Mouse (Mus musculus) activated CD4-positive, CD25-positive, alpha-beta regulatory T cell, adult 4 months (primary cell): ENCODE results near the gene Nrxn3. TPM values are rescaled to one million over a fixed set of nuclear protein-coding genes. Genes with fewer than 3 reads are reported as not detected.

Source experiments
- ATAC-seq: one replicate; pipeline ENCODE4 v1.8.0; 2017
- polyA plus RNA-seq, 2 experiments: library from polyadenylated mRNA; unstranded; fragments of 100-300 nt; shearing (Covaris generic); gene quantifications; one replicate each; pipeline ENCODE4 v1.2.1; 2017

The Nrxn3 gene
- polyA plus RNA-seq, 2 experiments from 2014 or later: 0.08 TPM; not detected in 1

DNA sequence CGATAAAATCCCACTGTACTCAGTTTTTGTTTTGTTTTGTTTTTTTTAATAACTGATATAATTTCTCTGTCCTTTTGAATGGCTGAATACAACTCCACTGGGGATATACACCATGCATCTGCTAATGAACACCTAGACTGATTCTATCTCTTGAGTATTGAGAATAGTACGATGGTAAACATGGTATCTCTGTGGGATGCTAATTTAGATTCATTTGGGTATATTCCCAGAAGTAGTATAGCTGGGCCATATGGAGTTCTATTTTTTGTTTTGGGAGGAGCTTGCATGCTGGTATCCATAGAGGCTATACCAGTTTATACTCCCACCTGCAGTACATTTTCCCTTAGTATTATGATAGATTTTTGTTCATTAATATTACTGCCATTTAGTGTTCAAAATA is 217.0 kb downstream of the Nrxn3 start:
- ATAC-seq: no peak

DNA sequence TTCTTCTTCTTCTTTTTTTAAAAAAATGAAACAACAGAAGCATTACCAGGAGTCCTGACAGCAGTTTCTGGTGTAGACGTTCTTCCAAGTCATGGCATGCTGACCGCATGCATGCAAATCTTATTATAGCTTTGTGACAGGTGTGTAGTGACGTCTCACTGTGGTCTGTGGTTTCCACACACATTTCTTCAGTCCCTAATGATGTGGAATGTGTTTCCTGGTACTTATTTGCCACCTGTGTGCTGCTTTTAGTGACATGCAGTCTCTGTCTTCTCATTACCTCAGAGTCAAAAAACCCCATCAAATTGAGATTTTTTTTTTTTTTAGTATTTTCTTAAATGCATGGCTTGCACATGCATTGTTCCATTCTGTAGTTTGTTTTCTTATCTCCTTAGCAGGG is 222.3 kb downstream of the Nrxn3 start:
- no peak for ATAC-seq

DNA sequence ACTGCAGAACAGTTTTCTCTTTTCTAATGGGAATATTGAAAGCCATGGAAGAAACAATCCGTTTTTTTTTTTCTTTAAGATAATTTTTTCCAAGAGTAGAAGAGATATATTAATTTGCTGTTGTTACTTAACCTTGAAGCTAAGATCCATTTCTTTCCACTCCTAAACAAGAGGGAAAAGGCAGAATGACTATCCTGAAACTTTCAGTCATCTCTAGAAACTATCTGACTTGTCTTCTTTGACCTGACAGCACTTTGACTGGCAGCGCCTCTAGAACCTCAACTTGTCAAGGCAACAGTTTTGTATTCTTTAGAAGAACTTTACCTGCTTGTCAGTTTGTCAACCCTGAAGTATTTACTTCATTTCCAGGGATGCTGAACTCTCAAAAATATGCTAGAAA is 227.2 kb downstream of the Nrxn3 start:
- no peak for ATAC-seq

DNA sequence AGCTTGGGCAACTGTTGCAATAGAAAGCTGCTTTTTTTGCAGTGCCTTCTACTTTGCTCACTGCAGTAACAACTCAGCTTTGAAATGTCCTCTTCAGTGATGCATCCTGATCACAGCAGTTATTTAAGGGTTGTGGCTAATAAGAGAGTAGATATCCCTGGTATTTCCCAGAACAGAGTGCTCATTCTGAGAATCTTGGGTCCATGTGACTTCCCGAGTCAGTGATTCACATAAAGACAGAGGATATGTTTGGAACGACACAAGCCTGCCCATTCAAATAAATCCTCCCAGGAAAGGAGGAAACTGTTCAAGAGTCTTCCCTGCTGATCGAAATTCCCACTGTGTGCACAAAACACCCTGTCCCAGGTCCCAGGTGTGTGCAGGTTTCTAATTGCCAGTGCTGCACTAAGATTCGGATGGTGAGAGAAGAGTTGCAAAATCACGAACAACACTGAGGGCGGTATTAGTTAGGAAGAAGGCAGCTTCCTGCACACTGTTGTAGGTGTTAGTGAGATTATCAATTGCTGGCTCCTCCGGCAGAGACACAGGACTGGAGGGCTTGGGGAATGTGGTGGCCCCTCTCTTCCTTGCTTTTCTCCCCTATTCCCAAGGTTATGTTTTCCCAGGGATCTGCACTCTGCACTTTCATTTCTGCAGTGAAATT is 230.4 kb downstream of the Nrxn3 start:
- no peak for ATAC-seq

DNA sequence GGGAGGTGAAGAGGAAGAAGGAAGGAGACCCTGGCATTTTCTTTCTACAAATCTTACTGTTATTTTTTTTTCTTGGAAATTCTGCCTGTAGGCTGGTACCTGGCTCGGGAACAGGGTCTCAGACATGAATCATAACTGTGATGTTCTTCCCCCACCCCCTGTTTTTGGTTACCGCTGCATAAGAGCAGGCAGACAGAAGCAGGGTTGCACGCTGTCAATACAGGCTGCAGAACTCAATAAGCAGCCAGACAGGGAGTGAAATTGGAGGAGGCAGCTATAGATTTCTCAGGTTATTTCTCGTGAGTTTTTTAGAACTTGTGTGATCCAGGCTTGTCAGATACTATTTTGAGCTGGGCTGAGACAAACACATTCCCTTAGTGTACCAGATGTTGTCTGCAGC is 231.1 kb downstream of the Nrxn3 start:
- ATAC-seq: no peak

DNA sequence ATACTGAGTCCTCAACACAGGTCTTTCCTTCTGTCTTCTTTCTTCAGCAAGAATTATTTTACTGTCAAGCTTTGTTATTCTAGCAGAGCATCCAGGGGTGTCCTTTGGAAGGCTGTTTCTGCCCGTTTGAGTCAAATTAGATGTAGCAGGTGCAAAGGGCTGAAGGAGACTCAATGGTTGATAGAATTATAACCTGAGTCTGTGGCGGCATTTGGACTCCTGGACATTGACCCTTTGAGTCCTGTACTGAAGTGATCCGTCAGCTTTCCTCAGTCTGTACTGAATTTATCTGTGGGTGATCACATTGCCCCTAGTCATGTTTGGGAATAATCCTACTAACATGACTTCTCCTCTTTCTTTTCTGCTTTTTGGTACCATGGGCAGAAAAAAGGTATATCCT is 234.8 kb downstream of the Nrxn3 start:
- no peak for ATAC-seq

DNA sequence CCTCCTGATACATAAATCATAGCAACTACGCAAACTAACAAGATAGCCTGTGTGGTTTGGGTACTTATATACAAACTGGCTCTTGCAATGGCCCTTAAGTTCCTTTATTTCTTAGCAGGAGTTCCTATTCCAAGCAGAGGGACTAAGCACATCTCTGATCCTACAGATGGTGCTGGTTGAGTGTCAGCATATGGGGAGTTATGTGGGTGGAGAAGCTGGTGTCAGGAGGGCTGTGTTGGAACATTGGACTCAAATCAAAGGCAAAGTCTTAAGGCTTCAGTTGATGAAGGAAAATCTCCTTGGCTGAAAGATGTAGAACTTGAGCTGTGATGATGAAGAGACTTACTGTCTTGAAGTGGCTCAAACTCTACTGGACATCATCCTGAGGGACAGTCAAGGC is 238.1 kb downstream of the Nrxn3 start:
- no peak for ATAC-seq

DNA sequence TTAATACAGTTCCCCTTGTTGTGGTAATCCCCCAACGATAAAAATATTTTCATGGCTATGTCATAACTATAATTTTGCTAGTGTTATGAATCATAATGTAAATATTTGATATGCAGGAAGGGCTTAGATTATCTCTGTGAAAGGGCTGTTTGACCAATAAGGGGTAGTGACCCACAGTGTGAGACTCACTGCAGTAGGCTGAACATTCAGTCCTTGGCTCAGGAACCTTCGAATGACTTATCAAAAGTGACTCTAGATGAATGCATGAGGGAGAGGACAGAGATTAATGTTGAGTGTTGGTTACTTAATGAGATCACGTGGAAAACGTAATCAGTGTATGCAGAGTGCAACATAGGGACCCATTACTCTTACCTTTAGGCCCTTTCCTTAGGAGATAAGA is 243.7 kb downstream of the Nrxn3 start:
- ATAC-seq: no peak

DNA sequence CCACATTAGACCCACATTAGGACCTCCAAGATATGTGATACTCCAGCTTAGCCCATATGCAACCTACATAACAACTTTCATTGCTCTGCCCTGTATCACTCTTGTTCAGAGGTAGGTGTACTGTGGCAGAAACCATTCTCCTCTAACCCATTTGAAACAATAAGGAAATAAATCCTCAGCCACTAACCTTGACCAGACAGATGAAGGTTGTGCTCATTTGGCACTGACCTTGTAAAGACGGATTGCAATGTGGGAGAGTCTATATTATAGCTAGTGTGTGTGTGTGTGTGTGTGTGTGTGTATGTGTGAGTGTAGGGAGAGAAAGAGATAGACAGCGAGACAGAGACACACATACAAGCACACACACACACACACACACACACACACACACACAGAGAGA is 253.9 kb downstream of the Nrxn3 start:
- no peak for ATAC-seq

DNA sequence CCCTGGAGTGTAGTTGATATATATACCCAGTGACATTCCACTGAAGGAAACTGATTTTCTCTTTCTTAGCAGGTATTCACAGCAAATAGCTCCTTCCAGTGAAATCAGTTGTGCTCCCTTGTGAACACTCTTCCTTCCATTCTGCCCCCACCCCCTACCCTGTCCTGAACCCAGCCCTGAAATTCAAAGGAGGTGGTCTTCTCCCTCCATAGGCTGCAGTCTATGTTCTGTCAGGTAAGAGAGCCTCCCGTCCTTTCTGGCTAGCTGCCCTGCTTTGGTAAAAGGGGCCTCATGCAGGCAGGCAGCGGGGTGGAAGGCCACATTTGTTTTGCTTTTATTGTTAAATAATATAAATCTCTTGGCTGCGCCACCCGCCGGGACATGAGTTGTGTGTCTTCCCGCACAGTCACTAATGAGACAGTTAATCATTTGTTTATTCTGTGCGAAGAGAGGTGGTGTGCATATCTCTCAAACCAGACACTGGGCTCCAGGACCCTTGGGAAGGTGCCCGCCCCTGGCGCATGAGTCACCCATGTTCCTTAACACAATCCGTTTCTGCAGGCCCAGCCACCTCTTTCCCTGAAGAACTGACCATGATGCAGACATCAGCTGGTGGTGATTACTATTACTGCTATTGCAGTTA is 261.1 kb downstream of the Nrxn3 start:
- no peak for ATAC-seq

DNA sequence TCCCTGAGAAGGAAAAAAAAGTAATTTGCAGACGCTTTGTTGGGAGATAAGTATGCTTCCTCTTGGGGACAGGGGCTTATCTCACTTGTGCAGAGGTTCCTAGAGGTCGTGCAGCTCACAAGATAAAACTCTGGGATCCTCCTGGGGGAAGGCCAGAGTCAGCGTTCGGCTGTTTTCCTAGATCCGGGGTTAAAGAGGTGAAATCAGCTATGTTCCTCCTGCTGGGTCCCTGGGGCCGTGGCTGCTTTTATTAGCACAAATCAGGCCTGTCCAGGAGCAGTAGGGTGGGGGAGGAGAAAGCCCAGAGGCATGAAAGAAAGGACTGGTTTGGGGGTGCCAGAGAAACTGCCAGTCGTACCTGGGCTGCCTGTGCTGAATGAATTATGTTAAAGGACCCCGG is 261.7 kb downstream of the Nrxn3 start:
- no peak for ATAC-seq

DNA sequence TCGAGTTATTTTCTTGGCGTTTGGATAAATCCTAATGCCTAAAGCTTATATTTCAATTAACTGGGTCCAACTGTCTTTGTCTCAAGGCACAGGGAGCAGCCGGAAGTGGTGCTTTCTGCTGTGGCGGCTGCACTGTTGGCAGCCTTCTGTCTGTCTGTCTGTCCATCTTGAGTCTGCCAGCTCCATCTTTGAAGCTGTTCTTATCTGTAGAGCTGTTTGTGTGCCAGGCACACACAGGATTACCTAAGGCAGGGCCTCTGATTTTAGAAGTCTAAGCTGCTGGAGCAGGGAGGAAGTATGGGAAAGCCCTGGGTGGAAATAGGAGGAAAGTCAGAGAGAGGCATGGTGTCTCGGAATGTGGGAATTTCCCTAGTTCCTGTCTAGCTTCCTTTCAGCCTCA is 262.1 kb downstream of the Nrxn3 start:
- ATAC-seq: no peak

DNA sequence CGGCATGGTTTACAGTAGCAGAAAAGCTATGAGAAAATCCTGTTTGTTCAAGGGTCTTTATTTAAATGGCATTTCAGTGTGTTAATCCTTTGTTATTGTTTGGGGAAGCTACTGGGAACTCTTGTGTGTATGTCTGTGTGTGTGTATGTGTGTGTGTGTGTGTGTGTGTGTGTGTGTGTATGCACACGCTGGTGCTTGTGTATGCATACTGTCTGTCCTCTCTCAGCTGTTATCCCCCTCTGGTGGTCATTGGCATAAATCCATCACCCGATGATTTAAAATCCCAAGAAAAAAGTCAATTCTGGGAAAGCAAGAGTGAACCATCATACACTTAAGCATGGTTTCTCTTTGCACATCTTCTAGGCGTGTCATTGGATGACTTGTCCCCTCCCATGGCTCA is 264.4 kb downstream of the Nrxn3 start:
- ATAC-seq: no peak

DNA sequence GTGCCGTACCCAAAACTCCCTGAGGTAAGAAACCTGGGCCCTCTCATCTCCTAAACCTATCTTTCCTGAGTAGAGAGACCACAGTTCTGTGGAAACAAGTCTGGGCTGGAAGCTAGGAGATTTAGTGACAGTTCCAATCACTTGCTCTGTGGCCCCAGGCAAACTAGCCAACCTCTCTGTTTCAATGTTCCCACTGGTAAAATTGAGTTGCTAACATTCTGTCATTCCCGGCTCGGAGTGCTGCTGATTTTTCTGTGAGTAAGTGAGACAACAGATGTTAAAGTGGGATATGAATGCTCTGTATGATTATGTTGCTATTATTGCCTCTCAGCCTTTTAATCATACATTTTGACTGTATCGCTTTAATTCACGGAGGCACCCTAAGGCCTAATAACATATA is 268.1 kb downstream of the Nrxn3 start:
- ATAC-seq: no peak

DNA sequence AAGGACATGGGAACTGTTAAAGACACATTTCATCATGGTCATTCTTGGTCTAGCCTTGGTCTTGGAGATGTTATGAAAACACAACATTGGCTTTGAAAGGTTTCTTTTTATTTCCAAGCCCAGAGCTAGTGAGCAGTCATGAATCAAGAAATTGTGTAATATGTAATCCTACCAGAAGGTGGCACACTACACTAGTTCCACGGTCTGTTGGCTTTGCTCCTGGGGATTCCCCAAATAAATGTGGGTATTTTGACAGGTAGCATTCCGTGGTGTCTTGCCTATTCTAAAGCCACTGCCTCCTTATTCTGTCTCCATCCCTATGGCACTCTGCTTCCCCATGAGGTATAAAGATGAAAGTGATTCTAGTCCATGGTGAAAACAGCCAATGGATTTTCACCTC is 269.5 kb downstream of the Nrxn3 start:
- ATAC-seq: no peak

DNA sequence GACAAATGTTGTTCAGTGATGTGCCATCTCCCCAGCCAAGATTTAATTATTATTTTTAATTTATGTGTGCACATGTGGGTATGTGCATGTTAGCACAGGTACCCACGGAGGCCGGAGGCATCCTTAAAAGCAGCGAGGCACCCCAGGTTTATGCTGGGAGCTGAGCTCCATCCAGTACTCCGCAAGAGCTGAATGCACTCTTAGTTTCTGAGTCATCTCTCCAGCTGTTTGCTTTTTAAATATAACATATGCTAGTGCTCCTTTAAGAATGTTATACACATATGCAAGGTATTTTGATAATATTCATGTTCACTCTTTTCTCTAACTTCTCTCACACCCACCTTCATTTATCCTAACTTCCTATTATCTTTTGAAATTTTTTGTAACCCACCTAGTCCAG is 271.1 kb downstream of the Nrxn3 start:
- no peak for ATAC-seq

DNA sequence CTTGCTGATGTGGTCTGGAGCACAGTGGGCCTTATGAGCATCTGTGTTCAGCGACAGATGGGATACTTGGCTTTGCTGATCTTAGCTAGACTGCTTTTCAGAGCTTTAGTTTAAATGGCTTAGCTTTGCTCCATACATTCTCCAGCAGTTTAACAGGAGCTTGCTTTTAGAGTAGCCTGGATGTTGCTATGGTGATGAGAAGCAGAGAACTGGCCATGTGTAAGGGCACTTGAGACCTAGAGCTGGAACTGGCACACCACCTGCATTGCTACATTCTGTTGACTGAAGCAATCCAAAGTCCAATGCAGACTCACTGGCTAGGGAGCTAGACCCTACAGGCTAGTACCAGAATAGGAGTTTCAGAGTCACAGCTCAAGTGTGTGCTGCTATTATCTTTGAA is 293.8 kb downstream of the Nrxn3 start:
- no peak for ATAC-seq

DNA sequence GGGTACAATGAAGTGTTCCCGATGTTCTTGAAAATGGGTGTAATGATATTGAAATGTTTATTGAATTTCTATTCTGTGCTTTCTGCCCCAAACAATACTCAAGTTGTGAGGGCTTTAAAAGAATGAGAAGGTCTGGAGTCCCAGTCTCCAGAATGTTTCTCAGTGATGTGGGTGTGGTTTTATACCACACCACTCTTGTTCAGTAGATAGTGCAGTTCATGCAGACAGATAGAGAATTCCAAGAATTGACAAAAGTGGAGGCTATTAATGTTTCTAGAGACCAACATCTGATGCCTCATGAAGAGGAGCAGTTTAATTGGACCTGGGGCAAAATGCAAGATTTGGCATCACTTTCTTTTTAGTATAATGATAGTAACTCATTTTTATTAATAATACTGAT is 302.5 kb downstream of the Nrxn3 start:
- ATAC-seq: no peak

DNA sequence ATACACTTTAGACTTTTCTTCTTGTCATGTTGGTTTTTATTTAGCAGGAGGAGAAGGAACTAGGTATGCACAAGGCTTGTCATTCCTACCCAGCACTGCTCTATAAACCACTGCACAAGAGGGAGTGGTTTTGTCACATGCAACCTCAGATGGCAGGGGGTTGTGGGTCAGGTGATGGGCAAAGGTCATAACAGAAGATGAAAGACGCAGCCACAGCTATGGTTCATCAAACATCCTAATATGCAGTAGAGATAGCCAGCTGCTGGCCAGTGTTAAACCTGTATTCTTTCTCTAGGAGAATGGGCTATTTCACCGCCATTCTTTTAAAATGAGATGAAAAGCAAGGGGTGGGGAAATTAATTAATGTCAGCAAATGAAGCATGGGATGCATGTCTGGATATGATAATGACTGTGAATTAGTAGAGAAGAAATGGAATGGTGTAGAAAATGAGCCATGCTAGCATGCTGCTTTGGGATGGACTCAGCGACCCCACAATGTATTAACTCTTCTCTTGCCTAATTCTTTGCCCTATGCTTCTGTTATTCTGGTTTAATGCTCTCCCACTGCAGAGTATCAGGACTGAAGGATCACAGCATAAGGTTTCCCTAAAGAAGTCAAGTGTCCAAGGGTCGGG is 313.4 kb downstream of the Nrxn3 start:
- no peak for ATAC-seq

DNA sequence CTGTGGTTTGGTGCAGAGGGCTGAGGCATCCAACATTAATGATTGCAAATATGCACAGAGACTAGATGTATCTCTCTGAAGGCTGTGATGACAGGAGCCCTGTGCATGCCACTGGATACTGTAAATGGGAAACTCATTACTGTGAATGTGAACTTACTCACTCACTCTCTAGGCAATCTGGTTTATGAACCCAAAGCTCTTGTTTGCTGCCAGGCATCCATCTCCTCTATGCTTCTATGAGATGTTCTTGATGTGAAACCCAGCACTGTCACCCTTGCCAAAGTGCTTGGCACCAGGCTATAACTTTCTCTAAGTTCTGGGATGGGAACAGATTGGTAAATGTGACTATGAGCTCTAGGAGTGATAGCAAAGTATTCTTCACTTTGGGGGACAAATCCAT is 317.5 kb downstream of the Nrxn3 start:
- no peak for ATAC-seq

DNA sequence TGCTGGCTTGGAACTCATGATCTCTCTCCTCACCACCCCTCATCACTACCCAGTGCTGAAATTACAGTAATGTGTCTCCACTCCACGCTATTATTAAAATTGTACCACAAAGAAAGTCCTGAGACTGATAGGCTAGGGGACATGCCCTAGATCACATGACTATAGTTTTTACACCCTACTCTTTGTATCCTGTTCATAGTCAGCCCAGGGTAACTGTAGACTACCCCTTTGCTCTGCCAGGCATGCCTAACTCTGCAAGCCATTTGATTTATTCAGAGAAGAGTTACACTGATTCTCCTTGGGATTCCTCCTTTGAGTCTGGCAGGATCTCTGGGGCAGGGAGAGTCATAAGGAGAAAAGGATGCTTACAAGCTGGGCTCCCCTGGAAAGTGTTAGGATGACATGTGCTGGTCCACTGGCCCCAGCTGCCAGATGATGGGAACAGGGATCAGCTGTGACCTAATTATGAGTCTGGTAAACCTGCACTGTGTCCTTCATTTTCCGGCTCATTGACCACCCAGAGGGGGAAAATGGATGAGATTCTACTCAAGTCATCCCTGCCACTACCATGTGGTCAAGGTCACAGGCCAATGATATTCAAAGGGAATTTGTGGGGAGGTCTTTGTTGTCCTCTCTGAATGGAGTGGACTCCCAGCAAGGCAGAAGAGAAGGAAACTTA is 318.9 kb downstream of the Nrxn3 start:
- ATAC-seq: no peak

DNA sequence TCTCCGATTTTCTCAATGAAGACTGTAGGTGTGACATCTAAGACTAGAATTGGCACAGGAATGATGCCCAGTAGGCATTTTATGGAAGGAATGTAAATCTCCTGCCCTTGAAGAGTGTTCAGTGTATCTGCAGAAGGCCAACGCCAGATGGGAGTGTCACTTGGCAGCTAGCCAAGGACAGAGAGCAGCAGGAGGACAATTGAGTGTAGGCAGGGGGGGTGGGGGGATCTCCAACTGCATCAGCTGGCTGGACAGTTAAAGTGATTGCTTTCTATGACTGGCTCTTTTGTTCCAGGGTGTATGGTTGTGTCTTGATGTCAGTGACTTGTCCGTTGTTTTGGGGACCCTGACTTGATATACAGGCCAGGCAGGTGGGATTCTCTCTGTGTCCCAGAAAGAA is 326.6 kb downstream of the Nrxn3 start:
- ATAC-seq: no peak

DNA sequence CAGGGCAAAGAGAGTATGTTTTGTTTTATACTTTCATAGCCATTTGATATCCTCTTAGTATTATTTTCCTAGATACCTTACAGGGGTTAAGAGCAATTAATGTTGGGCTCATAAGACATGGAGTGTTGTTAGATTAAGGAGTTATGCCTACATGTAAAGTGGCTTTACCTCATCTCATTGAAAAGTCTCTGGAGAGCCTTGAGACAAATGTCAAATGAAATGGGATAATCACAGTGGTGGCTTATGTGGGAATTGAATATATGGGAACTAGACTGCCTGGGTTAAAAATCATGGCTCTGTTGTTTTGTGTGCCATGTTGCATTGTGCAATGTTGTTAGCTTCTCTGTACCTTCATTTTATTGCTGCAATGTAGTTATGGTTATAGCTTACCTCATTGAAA is 327.0 kb downstream of the Nrxn3 start:
- no peak for ATAC-seq

DNA sequence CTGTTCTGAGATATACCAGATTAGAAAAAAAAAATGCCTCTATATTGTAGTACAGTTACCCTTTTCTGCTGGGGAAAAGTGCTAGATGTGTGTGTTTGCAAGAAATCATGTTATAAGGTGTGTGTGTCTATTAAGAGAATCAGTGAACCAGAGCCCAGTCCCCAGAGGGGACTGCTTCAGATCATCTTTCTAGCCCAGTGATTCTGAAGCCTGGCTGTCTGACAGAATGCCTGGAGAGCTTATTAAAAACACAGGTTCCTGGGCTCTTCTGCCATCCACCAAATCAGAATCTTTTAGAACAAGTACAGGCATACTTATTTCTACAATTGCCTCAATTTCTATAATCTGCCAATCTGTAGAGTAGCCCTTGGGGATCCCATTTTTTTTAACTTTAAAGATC is 349.8 kb downstream of the Nrxn3 start:
- no peak for ATAC-seq
